Mouse (Mus musculus): ENCODE results near the gene Fli1. TPM values are rescaled to one million over a fixed set of nuclear protein-coding genes. Genes with fewer than 3 reads are reported as not detected.
A peak's percentile ranks its signal among the peaks of the same experiment; 100 is the strongest.

The Fli1 gene
- total and polyA plus RNA-seq, 2 experiments from 2014 or later: 6.8 to 7.0 TPM

GRCm38 (mm10) chr9:32581851-32582573 is 39.4 kb upstream of the Fli1 start:
- ATAC-seq (no peak), DNase-seq (no peak)
- Histone ChIP-seq H3K4me1 (ENCODE audit: insufficient read depth) (no peaks in the 10 kb centered on the region), H3K4me2 (ENCODE audit: low read depth) (no peak overlapping the region), H3K4me3 (ENCODE audit: low read depth, low read length) (no peak overlapping the region), H3K9me3 (ENCODE audit: low read length) (no peaks in the 10 kb centered on the region), H3K9ac (no peak overlapping the region), H3K27ac (ENCODE audit: low read depth, low read length) (no peak overlapping the region), H3K36me3 (ENCODE audit: insufficient read depth) (no peaks in the 10 kb centered on the region), H3K27me3 (ENCODE audit: insufficient read depth, low read length) (no peaks in the 10 kb centered on the region; the same call in 1 of the 2 replicates)
- WGBS: 88% methylated on average over 11 of the region's 11 CpGs
- 0 out of 2 replicates have a peak, but pooled peaks have one; percentile 11 for TF ChIP-seq CTCF (IDR thresholded peaks at IDR 0.05; ENCODE audit: low read depth)

- H3K36me3 ChIP-seq (ENCODE audit: insufficient read depth): no peaks in the 10 kb centered on the region
- WGBS: 80% methylated on average over 2 of the region's 2 CpGs
- no peaks in the 10 kb centered on the region for H3K4me1 ChIP-seq (ENCODE audit: insufficient read depth)
- H3K27me3 ChIP-seq (ENCODE audit: insufficient read depth, low read length): no peaks in the 10 kb centered on the region; the same call in 1 of the 2 replicates
- H3K9me3 ChIP-seq (ENCODE audit: low read length): no peaks in the 10 kb centered on the region
- no peak for TF ChIP-seq CTCF (IDR thresholded peaks at IDR 0.05; ENCODE audit: low read depth)
- no peak overlapping the region for H3K4me3 ChIP-seq (ENCODE audit: low read depth, low read length)
- H3K27ac ChIP-seq (ENCODE audit: low read depth, low read length): no peak overlapping the region
- no peak overlapping the region for H3K4me2 ChIP-seq (ENCODE audit: low read depth)
- ATAC-seq: no peak
- no peak overlapping the region for H3K9ac ChIP-seq
- DNase-seq: no peak
Observed at GRCm38 (mm10) chr9:32578411-32578810, 35.8 kb upstream of the Fli1 start.

- no peaks in the 10 kb centered on the region for H3K36me3 ChIP-seq (ENCODE audit: insufficient read depth)
- 71% methylated on average over 4 of the region's 4 CpGs for WGBS
Observed at GRCm38 (mm10) chr9:32573638-32574037, 31.0 kb upstream of the Fli1 start.

GRCm38 (mm10) chr9:32571676-32572075 is 29.0 kb upstream of the Fli1 start:
- no peak overlapping the region for H3K27ac ChIP-seq (ENCODE audit: low read depth, low read length)
- H3K9ac ChIP-seq: no peak overlapping the region
- H3K9me3 ChIP-seq (ENCODE audit: low read length): no peaks in the 10 kb centered on the region
- H3K4me2 ChIP-seq (ENCODE audit: low read depth): no peak overlapping the region
- no peaks in the 10 kb centered on the region for H3K36me3 ChIP-seq (ENCODE audit: insufficient read depth)
- no peaks in the 10 kb centered on the region for H3K4me1 ChIP-seq (ENCODE audit: insufficient read depth)
- H3K27me3 ChIP-seq (ENCODE audit: insufficient read depth, low read length): no peaks in the 10 kb centered on the region
- 61% methylated on average over 4 of the region's 4 CpGs for WGBS
- no peak overlapping the region for H3K4me3 ChIP-seq (ENCODE audit: low read depth, low read length)
- DNase-seq: no peak
- TF ChIP-seq CTCF (IDR thresholded peaks at IDR 0.05; ENCODE audit: low read depth): no peak
- no peak for ATAC-seq

More at GRCm38 (mm10) chr9:32573638-32574037, 31.0 kb upstream of the Fli1 start:
- Histone ChIP-seq H3K27me3 (ENCODE audit: insufficient read depth, low read length) (no peaks in the 10 kb centered on the region; the same call in 1 of the 2 replicates), H3K27ac (ENCODE audit: low read depth, low read length) (no peak overlapping the region), H3K4me1 (ENCODE audit: insufficient read depth) (no peaks in the 10 kb centered on the region), H3K9ac (no peak overlapping the region), H3K4me3 (ENCODE audit: low read depth, low read length) (no peak overlapping the region), H3K9me3 (ENCODE audit: low read length) (no peaks in the 10 kb centered on the region), H3K4me2 (ENCODE audit: low read depth) (no peak overlapping the region)
- ATAC-seq (no peak), DNase-seq (no peak)
- no peak for TF ChIP-seq CTCF (IDR thresholded peaks at IDR 0.05; ENCODE audit: low read depth)

GRCm38 (mm10) chr9:32570547-32570946 is 27.9 kb upstream of the Fli1 start:
- no peak for TF ChIP-seq CTCF (IDR thresholded peaks at IDR 0.05; ENCODE audit: low read depth)
- DNase-seq (no peak), ATAC-seq (no peak)
- Histone ChIP-seq H3K27me3 (ENCODE audit: insufficient read depth, low read length) (no peaks in the 10 kb centered on the region), H3K36me3 (ENCODE audit: insufficient read depth) (no peaks in the 10 kb centered on the region), H3K4me2 (ENCODE audit: low read depth) (no peak overlapping the region), H3K9me3 (ENCODE audit: low read length) (no peaks in the 10 kb centered on the region), H3K27ac (ENCODE audit: low read depth, low read length) (no peak overlapping the region), H3K9ac (no peak overlapping the region), H3K4me3 (ENCODE audit: low read depth, low read length) (no peak overlapping the region), H3K4me1 (ENCODE audit: insufficient read depth) (no peaks in the 10 kb centered on the region)
- 85% methylated on average over 5 of the region's 5 CpGs for WGBS

- Histone ChIP-seq H3K27ac (ENCODE audit: low read depth, low read length) (no peak overlapping the region), H3K4me3 (ENCODE audit: low read depth, low read length) (no peak overlapping the region), H3K27me3 (ENCODE audit: insufficient read depth, low read length) (no peaks in the 10 kb centered on the region), H3K9ac (no peak overlapping the region), H3K36me3 (ENCODE audit: insufficient read depth) (no peaks in the 10 kb centered on the region), H3K4me2 (ENCODE audit: low read depth) (no peak overlapping the region), H3K4me1 (ENCODE audit: insufficient read depth) (no peaks in the 10 kb centered on the region), H3K9me3 (ENCODE audit: low read length) (no peaks in the 10 kb centered on the region)
- ATAC-seq: no peak
- TF ChIP-seq CTCF (IDR thresholded peaks at IDR 0.05; ENCODE audit: low read depth): no peak
- no peak for DNase-seq
- whole genome bisulfite sequencing: 82% methylated on average over 4 of the region's 4 CpGs
Observed at GRCm38 (mm10) chr9:32569261-32569660, 26.6 kb upstream of the Fli1 start.

- 81% methylated on average over 7 of the region's 7 CpGs for WGBS
- H3K36me3 ChIP-seq (ENCODE audit: insufficient read depth): no peaks in the 10 kb centered on the region
- H3K4me2 ChIP-seq (ENCODE audit: low read depth): no peak overlapping the region
- DNase-seq (no peak), ATAC-seq (no peak)
- H3K27me3 ChIP-seq (ENCODE audit: insufficient read depth, low read length): no peaks in the 10 kb centered on the region
- TF ChIP-seq CTCF (IDR thresholded peaks at IDR 0.05; ENCODE audit: low read depth): no peak
- no peak overlapping the region for H3K27ac ChIP-seq (ENCODE audit: low read depth, low read length)
- H3K9me3 ChIP-seq (ENCODE audit: low read length): no peaks in the 10 kb centered on the region
- H3K4me1 ChIP-seq (ENCODE audit: insufficient read depth): no peaks in the 10 kb centered on the region
- no peak overlapping the region for H3K4me3 ChIP-seq (ENCODE audit: low read depth, low read length)
- no peak overlapping the region for H3K9ac ChIP-seq
Observed at GRCm38 (mm10) chr9:32567603-32568002, 24.9 kb upstream of the Fli1 start.
